Mouse (Mus musculus): Measurements from ENCODE around the gene Sept4.

GRCm38 (mm10) chr11:87573751-87574150, 5.0 kb downstream of the Sept4 start:
- TF ChIP-seq CTCF (IDR thresholded peaks at IDR 0.05; ENCODE audit: low read depth) (no peak), EP300 (optimal IDR thresholded peaks at IDR 0.05) (no peak)
